Mouse (Mus musculus) CD4-positive, CD25-positive, alpha-beta regulatory T cell, adult 4 months (primary cell): ENCODE data around the gene Pcolce. TPM values are rescaled to one million over a fixed set of nuclear protein-coding genes. Genes with fewer than 3 reads are reported as not detected.

Experiments
- ATAC-seq: one replicate; pipeline ENCODE4 v1.8.0; 2017
- polyA plus RNA-seq, 2 experiments: library from polyadenylated mRNA; unstranded; fragments of 100-300 nt; shearing (Covaris generic); gene quantifications; one replicate each; pipeline ENCODE4 v1.2.1; 2017

Pcolce gene
- polyA plus RNA-seq, 2 experiments from 2014 or later: 1.4 TPM; not detected in 1

DNA sequence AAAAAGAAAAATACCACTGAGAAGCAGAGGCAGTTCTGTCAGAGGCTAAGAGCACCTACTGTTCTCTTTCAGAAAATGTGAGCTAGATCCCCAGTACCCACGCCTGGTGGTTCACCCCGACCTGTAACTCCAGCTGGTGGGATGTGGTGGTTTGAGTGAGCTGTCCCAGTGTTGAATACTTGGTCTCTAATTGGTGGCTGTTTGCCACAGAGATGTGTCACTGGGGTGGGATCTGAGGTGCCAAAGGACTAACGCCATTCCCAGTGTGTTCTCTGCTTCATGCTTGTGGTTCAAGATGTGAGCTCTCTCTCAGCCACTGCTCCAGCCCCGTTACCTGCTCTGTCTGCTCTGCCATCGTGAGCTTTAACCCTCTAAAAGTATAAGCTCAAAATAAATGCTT is 23.1 kb downstream of the Pcolce start:
- ATAC-seq: no peak

DNA sequence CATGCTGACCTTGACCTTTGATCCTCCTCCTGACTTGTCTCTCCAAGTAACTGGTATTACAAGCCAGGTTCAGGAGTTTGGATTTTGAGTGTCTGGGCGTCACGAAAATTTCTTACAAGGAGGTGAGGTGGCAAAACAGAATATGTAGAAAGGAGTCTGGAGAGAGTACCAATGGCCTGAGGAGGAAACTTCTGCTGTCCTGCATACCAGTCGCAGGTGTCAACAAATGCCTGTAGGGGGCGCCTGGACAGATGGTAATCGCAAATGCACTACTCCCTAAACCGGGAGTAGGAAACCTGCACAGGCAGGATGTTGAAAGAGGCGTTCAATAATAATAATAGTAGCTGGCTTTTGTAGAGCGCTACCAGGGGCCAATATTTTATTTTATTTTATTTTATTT is 28.6 kb downstream of the Pcolce start:
- peak; percentile 60 for ATAC-seq

DNA sequence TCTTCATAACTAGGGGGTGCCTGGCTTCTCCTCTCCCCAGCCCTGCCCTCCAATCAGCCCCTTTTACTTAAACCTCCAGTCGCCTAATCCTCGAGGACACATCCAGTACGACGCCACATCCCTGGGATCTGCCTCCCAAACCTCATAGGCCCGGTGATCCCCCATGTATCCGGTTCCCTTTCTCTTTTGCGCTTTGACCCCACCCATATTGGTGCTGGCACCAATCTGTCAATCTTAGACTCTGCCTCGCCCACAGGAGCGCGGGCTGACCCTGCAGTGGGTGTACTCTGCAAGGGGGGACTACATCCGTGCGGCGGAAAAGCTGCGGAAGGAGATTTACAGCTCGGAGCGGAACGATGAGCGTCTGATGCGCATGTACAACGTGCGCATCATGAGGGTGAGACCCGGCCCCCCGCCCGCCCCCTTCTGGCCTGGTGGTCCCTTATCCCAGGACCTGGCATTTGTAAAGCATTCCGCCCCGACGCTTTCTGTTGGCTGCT is 29.9 kb downstream of the Pcolce start:
- no peak for ATAC-seq

DNA sequence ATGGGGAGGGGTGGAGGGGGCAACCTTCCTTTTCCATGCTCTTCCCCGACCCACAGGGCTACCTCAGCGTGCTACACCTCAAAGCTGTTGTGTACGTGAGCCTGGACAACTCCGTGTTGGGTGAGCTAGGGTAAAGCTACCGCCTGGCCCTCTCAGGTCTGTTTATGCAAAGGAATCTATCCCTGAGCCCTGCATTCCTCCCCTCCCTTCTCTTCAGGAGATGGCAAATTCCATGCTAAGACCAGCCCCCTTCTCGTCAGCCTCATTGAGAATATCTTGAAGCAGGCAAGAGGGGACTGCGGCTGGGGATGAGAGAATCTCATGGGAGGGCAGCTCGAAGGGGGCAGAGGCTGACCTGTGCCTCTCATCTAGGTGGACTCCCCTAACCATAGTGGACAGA is 30.9 kb downstream of the Pcolce start:
- no peak for ATAC-seq

DNA sequence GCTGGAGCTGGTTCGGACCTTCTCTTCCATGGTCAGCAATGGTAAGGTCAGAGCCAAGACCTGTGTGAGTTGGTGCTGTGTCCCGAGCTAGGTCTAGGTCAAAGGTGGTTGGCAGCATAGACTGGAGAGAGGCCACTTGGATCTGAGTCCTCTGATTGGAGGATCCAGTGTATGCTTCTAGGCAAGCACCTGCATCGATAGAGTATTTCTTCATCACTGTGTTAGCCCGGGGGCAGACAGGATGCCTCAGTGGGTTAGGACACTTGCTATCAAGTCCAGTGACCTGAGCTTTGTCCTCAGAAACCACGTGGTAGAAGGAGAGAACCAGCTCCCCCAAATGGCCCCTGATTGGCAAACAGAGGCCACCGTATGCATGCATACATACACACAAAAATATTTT is 33.3 kb downstream of the Pcolce start:
- no peak for ATAC-seq

DNA sequence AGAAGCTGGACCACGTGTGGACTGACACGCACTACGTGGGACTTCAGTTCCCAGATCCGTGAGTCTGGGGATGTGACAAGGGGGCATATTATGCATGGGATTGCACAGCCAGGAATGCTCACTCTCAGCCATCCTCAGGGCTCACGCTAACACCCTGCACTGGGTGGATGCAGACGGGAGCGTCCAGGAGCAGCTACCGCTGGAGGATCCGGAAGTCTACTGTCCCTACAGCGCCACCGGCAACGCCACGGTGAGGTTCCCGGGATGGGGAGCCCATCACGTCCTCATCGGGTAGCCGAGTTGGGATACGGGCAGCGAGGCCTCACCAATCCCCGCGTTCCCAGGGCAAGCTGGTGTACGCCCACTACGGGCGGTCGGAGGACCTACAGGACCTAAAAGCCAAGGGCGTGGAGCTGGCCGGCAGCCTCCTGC is 39.1 kb downstream of the Pcolce start:
- no peak for ATAC-seq

DNA sequence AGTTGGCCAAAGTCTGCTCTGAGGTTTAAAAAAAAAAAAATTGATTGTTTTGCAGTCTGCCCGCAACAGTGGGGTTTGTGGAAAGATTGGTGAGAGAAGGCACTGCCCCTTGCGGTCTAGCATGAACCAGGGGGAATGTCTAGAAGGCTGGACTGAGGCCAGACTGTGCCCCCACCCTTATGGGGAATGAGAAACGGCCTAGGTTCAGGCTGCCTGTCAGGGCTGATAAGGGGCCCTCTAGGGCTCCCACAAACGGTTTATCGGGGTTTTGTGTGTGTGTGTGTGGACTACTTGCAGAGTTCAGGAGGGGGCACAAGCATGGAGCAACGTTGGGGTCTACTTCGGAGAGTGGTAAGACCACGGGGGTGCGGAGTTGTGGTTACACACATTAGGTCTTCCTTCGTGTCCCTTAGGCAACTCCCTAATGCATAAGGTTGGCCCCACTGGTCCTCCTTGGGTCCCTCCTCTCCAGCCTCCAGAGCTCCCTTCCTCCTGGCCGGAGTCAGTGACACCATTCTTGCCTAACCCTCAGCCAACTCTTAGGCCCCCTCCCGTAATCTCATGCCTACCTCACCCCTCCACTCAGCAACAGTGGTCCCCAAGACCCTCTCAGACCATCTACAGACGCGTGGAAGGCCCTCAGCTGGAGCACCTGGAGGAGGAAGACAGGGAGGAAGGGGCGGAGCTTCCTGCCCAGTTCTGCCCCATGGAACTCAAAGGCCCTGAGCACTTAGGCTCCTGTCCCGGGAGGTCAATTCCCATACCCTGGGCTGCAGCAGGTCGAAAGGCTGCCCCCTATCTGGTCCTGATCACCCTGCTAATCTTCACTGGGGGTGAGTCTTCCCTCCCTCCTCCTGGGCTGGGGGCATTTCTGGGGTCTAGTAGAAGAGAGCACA is 42.6 kb downstream of the Pcolce start:
- ATAC-seq: no peak

DNA sequence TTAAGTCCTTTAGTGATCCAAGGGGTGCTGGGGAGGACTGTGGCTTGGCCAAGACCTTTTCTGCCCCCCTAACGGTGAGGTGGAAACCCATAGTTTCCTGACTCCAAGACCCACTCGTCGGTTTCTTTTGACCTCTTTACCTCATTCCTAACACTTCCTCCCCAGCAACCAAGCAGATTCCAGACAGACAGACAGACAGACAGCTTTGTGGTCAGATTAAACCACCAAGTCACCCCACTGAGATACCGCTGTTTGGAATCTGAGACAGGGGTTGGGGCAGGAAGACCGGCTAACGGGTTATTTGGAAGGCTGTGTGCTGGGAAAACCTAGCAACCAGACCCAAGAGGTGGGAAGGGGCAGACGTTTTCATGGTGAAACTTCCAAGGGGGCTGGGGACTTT is 43.4 kb downstream of the Pcolce start:
- ATAC-seq: no peak

DNA sequence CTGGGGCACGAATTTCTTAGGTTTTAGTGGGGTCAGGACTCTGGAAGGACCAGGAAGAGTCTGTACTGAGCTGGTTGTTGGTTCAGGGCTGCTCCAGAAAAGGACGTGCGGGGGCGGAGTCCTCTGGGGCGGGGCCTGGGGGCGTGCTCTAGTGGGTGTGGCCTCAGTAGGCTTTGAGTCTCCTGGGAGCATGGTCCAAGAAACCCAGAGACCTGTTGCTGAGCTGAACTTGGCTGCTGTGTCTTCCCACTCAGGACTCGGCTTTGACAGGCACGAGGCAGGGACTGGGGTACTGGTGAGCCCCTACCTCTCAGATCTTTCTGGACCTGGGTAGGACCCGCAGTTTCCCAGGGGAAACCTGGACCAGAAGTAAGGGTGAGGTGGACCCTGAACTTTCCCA is 43.9 kb downstream of the Pcolce start, which contains the start of gene Tfr2:
Gene Tfr2 (plus strand): TSS at position 176 of the 400 bp plus-strand sequence.
- peak; percentile 74 for ATAC-seq

DNA sequence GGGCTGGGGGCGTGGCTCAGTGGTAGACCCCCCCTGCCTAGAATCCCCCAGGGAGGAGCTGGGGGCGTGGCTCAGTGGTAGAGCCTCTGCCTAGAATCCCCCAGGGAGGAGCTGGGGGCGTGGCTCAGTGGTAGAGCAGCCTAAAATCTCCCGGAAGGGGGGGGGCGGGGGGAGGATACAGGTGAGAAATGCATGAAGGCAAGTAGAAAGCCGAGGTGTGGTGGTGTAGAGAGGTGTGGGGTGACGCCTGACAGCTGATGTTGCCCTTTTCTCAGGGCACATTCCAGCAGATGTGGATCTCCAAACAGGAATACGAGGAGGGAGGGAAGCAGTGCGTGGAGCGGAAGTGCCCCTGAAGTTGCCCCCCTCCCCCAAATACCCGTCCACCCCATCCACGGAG is 44.6 kb downstream of the Pcolce start:
- ATAC-seq: no peak

DNA sequence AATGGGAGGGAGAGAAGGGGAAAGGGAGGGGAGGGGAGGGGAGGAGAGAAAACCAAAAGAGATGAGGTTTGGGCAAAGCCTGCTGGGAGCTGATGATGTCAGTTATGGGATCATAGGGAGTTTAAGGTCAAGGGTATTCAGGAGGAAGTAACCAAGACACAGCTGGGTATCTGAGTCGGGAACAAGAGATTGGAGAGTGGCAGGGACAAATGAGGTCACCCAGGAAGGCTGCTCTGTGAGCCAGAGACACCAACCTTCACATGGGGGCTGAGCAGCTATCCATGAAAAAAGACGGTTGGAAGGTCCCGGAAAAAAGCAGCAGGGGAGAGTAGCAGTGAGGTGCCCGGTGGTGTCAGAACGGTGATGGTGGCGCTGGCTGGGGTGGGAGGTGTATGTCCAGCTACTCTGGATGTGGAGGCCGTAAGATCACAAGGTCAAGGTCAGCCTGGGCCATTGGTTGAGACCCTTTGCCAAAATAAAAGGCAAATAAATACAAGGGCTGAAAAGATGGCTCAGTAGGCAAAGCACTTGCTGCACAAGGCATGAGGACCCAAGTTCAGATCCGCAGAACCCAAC is 45.3 kb downstream of the Pcolce start:
- no peak for ATAC-seq

DNA sequence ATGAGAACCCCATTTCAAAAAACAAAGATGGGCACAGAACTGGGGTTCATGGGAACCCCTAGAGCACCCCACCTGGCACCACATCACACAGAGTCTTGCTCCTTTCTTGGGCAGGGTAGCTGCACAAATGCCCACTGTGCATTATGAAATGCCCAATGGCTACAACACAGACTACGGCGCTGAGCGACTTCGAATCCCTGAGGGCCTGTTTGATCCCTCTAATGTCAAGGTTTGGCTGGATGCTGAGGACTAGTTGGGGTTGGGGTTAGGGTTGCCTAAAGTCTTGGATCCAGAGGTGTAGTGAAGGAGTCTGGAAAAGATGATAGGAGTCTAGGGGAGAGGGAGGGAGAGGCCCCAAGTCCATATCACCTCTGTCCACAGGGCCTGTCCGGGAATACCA is 47.2 kb downstream of the Pcolce start:
- ATAC-seq: no peak

DNA sequence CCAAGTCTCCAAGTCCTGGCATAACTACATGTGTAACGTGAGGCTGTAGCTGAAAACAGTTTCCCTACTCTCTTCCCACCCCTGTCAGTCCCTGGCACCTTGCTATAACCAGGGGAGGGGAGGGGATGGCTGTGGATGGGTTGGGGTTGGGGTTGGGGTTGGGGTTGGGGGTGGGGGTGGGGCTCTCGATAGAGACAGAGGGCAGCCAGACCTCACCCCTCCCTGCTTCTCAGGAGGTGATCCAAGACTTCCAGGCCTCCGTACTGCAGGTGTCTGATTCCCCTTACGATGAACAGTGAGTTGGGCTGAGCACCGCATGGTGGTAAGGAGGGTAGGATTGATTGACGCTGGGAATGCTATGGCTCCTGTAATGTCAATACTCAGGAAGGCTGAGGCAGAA is 47.8 kb downstream of the Pcolce start:
- no peak for ATAC-seq

DNA sequence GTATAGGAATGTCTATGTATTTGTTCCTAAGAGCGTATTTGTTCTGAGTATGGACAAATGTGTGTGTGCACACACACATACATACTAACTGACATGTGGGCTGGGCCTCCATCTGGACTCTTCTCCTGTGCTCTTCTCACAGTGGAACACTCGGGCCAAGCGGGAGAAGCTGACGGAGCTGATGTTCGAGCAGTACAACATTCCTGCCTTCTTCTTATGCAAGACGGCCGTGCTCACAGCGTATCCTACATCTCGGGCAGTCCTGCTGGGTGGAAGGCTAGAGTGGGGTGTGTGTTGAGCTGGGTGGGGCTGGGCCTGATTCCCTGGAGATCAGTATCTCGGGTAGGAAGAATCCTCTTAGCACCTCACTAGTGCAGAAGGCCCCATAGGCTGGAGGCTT is 50.6 kb downstream of the Pcolce start:
- no peak for ATAC-seq

DNA sequence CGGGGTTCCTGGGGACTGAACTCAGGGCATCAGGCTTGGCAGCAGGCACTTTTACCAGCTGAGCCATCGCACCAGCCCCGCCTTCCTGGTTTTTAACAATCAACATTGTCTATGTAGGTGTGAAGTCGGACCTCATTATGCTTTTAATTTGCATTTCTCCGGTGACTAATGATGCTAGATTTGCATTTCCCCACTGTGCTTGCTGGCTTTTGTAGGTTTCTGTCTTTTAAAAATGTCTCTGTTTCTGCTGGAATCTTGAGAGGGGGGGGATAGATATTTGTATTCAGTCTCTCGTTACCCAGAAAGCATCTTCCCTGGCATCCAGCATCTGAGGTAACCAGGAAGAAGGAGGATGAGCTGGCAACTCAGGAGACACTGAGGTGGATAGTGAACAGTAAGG is 52.0 kb downstream of the Pcolce start:
- no peak for ATAC-seq

Other genes starting within 250 kb of the Pcolce start
- gene Zan, start 136.7 kb downstream of the Pcolce start, polyA plus RNA-seq: under 1 TPM; 0.27 to 0.39 TPM
- gene Pop7, start 111.3 kb downstream of the Pcolce start, polyA plus RNA-seq: 10 to 100 TPM; 44.2 to 57.4 TPM
- 10 to 100 TPM; 35.6 to 36.1 TPM for gene Gigyf1, start 95.2 kb downstream of the Pcolce start, polyA plus RNA-seq
- not detected for gene Epo, start 80.5 kb downstream of the Pcolce start, polyA plus RNA-seq
- gene Gnb2, start 80.3 kb downstream of the Pcolce start, polyA plus RNA-seq: 10 to 100 TPM; 36.8 to 66.7 TPM
- gene Actl6b, start 60.3 kb downstream of the Pcolce start, polyA plus RNA-seq: not detected
- 1 to 10 TPM in 1 of 2 experiments, not detected in 1; 1.6 TPM for gene Tfr2, start 43.9 kb downstream of the Pcolce start, polyA plus RNA-seq
- gene Mospd3, start 12.7 kb downstream of the Pcolce start, polyA plus RNA-seq: 10 to 100 TPM; 27.3 to 28.8 TPM
- gene Fbxo24, start 15.2 kb upstream of the Pcolce start, polyA plus RNA-seq: under 1 TPM; 0.46 to 0.49 TPM
- 10 to 100 TPM; 46.5 to 81.2 TPM for gene Lrch4, start 15.3 kb upstream of the Pcolce start, polyA plus RNA-seq
- gene Gm20605, start 15.4 kb upstream of the Pcolce start, polyA plus RNA-seq: 10 to 100 TPM; 11.5 to 15.5 TPM
- gene Sap25, start 27.6 kb upstream of the Pcolce start, polyA plus RNA-seq: 10 to 100 TPM; 43.0 to 46.6 TPM
- gene Irs3, start 31.9 kb upstream of the Pcolce start, polyA plus RNA-seq: not detected
- gene Agfg2, start 70.9 kb upstream of the Pcolce start, polyA plus RNA-seq: 10 to 100 TPM; 14.3 to 15.7 TPM
- gene Nyap1, start 127.8 kb upstream of the Pcolce start, polyA plus RNA-seq: under 1 TPM in 1 of 2 experiments, not detected in 1; 0.11 TPM
- 10 to 100 TPM; 49.6 to 62.4 TPM for gene Tsc22d4, start 131.9 kb upstream of the Pcolce start, polyA plus RNA-seq
- gene Ppp1r35, start 165.1 kb upstream of the Pcolce start, polyA plus RNA-seq: 1 to 10 TPM; 6.9 to 7.0 TPM
- 10 to 100 TPM; 27.5 to 32.3 TPM for gene Mepce, start 173.9 kb upstream of the Pcolce start, polyA plus RNA-seq
- 10 to 100 TPM; 15.2 to 24.8 TPM for gene Zcwpw1, start 174.0 kb upstream of the Pcolce start, polyA plus RNA-seq
- under 1 TPM in 1 of 2 experiments, not detected in 1; 0.51 TPM for gene Pilra, start 222.5 kb upstream of the Pcolce start, polyA plus RNA-seq
- under 1 TPM in 1 of 2 experiments, not detected in 1; 0.58 TPM for gene Pilrb1, start 244.3 kb upstream of the Pcolce start, polyA plus RNA-seq